Mouse (Mus musculus) MEL (cell line): ENCODE measurements around the gene Tmem203. TPM values are rescaled to one million over a fixed set of nuclear protein-coding genes. Genes with fewer than 3 reads are reported as not detected.
A peak's percentile ranks its signal among the peaks of the same experiment; 100 is the strongest.

Source experiments
- DNase-seq: peaks from one replicate; pipeline ENCODE4 v3.0.0; 2011; ENCODE audit warnings: low read depth, low spot score
- H3K27ac ChIP-seq: 2 replicates; pipeline ENCODE4 v1.5.1; 2012; ENCODE audit warnings: low read depth, mild to moderate bottlenecking, control low read depth, low read length, moderate library complexity; ENCODE audit not compliant: control insufficient read depth
- H3K27me3 ChIP-seq, 2 experiments: fragments of 150-350 bp in 1 of 2; sonication (generic) in 1 of 2; 2 replicates each; pipeline ENCODE4 v1.6.1; 2012; ENCODE audit warnings: low read length in 2 of 2, mild to moderate bottlenecking in 2 of 2, improper control_type of control experiment in 1 of 2, moderate library complexity in 1 of 2; ENCODE audit not compliant: insufficient read depth in 2 of 2, control insufficient read depth in 1 of 2
- H3K36me3 ChIP-seq, 2 experiments: 2 replicates each; pipeline ENCODE4 v1.6.1; 2012 to 2014; ENCODE audit warnings: low read length in 2 of 2, improper control_type of control experiment in 1 of 2, inconsistent platforms in 1 of 2, mild to moderate bottlenecking in 1 of 2; ENCODE audit not compliant: insufficient read depth in 2 of 2, control insufficient read depth in 1 of 2
- H3K4me1 ChIP-seq, 2 experiments: fragments of 150-350 bp in 1 of 2; sonication (generic) in 1 of 2; 2 replicates each; pipeline ENCODE4 v1.6.1; 2012; ENCODE audit warnings: low read length in 2 of 2, improper control_type of control experiment in 1 of 2, mild to moderate bottlenecking in 1 of 2; ENCODE audit not compliant: insufficient read depth in 2 of 2, control insufficient read depth in 1 of 2
- H3K4me3 ChIP-seq, 2 experiments: fragments of 150-350 bp in 1 of 2; sonication (generic) in 1 of 2; 2 replicates each; pipeline ENCODE4 v1.5.1; 2012; ENCODE audit warnings: low read depth in 2 of 2, low read length in 2 of 2, mild to moderate bottlenecking in 2 of 2, moderate library complexity in 2 of 2, control low read depth in 1 of 2, improper control_type of control experiment in 1 of 2; ENCODE audit not compliant: control insufficient read depth in 1 of 2, insufficient read depth in 1 of 2
- H3K79me2 ChIP-seq: 2 replicates; pipeline ENCODE4 v1.6.1; 2012; ENCODE audit warnings: mild to moderate bottlenecking, low read length, moderate library complexity; ENCODE audit not compliant: control insufficient read depth, poor library complexity, insufficient read depth
- H3K9ac ChIP-seq: 2 replicates; pipeline ENCODE4 v1.6.1; 2012; ENCODE audit warnings: low read depth, mild to moderate bottlenecking, control low read depth, low read length, moderate library complexity; ENCODE audit not compliant: control insufficient read depth, poor library complexity, severe bottlenecking
- H3K9me3 ChIP-seq: fragments of 150-350 bp; sonication (generic); replicated peaks from 2 replicates; pipeline ENCODE4 v1.6.1; 2012; ENCODE audit warnings: mild to moderate bottlenecking, low read length, improper control_type of control experiment, moderate library complexity; ENCODE audit not compliant: insufficient read depth
- CHD2 ChIP-seq: IDR thresholded peaks from 2 replicates; pipeline ENCODE4 v1.6.1; 2011; ENCODE audit warnings: low read length, improper control_type of control experiment
- E2F4 ChIP-seq: IDR thresholded peaks from 2 replicates; pipeline ENCODE4 v1.6.1; 2011; ENCODE audit warnings: low read depth, low read length, improper control_type of control experiment, borderline replicate concordance
- ELF1 ChIP-seq: IDR thresholded peaks from 2 replicates; pipeline ENCODE4 v1.6.1; 2014; ENCODE audit warnings: low read depth, mild to moderate bottlenecking, inconsistent platforms, low read length, improper control_type of control experiment, moderate library complexity
- EP300 ChIP-seq, 2 experiments: IDR thresholded peaks; 2 replicates each; pipeline ENCODE4 v1.6.1; 2011; ENCODE audit warnings: improper control_type of control experiment in 2 of 2, low read length in 2 of 2, low read depth in 1 of 2, mild to moderate bottlenecking in 1 of 2
- GABPA ChIP-seq: IDR thresholded peaks from 2 replicates; pipeline ENCODE4 v1.6.1; 2012; ENCODE audit warnings: low read depth, mild to moderate bottlenecking, inconsistent platforms, low read length, improper control_type of control experiment, moderate library complexity
- KAT2A ChIP-seq: conservative IDR thresholded peaks from 2 replicates; pipeline ENCODE4 v1.6.1; 2012; ENCODE audit warnings: low read depth, low read length, improper control_type of control experiment, inconsistent platforms
- MAFK ChIP-seq: IDR thresholded peaks from 2 replicates; pipeline ENCODE4 v1.6.1; 2011; ENCODE audit warnings: low read depth, mild to moderate bottlenecking, low read length, improper control_type of control experiment, borderline replicate concordance
- MAX ChIP-seq: IDR thresholded peaks from 2 replicates; pipeline ENCODE4 v1.6.1; 2011; ENCODE audit warnings: low read length, improper control_type of control experiment
- MXI1 ChIP-seq: IDR thresholded peaks from 2 replicates; pipeline ENCODE4 v1.6.1; 2011; ENCODE audit warnings: mild to moderate bottlenecking, low read depth, low read length, improper control_type of control experiment
- MYB ChIP-seq: IDR thresholded peaks from 2 replicates; pipeline ENCODE4 v1.6.1; 2011; ENCODE audit warnings: mild to moderate bottlenecking, low read depth, low read length, improper control_type of control experiment
- MYC ChIP-seq: IDR thresholded peaks from 2 replicates; pipeline ENCODE4 v1.6.1; 2011; ENCODE audit warnings: low read depth, mild to moderate bottlenecking, low read length, improper control_type of control experiment, moderate library complexity
- NELFE ChIP-seq: IDR thresholded peaks from 2 replicates; pipeline ENCODE4 v1.6.1; 2011; ENCODE audit warnings: low read depth, low read length, improper control_type of control experiment
- NRF1 ChIP-seq: IDR thresholded peaks from 2 replicates; pipeline ENCODE4 v1.6.1; 2014; ENCODE audit warnings: low read depth, mild to moderate bottlenecking, inconsistent platforms, low read length, improper control_type of control experiment, moderate library complexity; ENCODE audit not compliant: poor library complexity, insufficient read depth, severe bottlenecking
- POLR2A ChIP-seq, 2 experiments: IDR thresholded peaks; 2 replicates each; pipeline ENCODE4 v1.6.1; 2011 to 2012; ENCODE audit warnings: low read length in 2 of 2, mild to moderate bottlenecking in 2 of 2, control low read depth in 1 of 2, improper control_type of control experiment in 1 of 2, low read depth in 1 of 2, moderate library complexity in 1 of 2; ENCODE audit not compliant: control insufficient read depth in 1 of 2, insufficient read depth in 1 of 2, poor library complexity in 1 of 2
- POLR2AphosphoS2 ChIP-seq: IDR thresholded peaks from 2 replicates; pipeline ENCODE4 v1.6.1; 2011; ENCODE audit warnings: low read length, improper control_type of control experiment
- POLR2AphosphoS5 ChIP-seq: IDR thresholded peaks from 2 replicates; pipeline ENCODE4 v1.6.1; 2012; ENCODE audit warnings: low read depth, borderline replicate concordance, mild to moderate bottlenecking, inconsistent platforms, low read length, moderate library complexity, mixed read lengths
- RAD21 ChIP-seq: IDR thresholded peaks from 2 replicates; pipeline ENCODE4 v1.6.1; 2011; ENCODE audit warnings: mild to moderate bottlenecking, low read depth, low read length, improper control_type of control experiment
- RCOR1 ChIP-seq: IDR thresholded peaks from 2 replicates; pipeline ENCODE4 v1.6.1; 2012; ENCODE audit warnings: low read depth, mild to moderate bottlenecking, inconsistent platforms, low read length, improper control_type of control experiment
- SIN3A ChIP-seq: IDR thresholded peaks from 2 replicates; pipeline ENCODE4 v1.6.1; 2012; ENCODE audit warnings: low read length, improper control_type of control experiment, inconsistent platforms
- TBP ChIP-seq: IDR thresholded peaks from 2 replicates; pipeline ENCODE4 v1.8.0; 2011; ENCODE audit warnings: low read depth, low read length, improper control_type of control experiment
- TCF12 ChIP-seq: IDR thresholded peaks from 2 replicates; pipeline ENCODE4 v1.6.1; 2014; ENCODE audit warnings: low read depth, mild to moderate bottlenecking, inconsistent platforms, low read length, improper control_type of control experiment, moderate library complexity
- UBTF ChIP-seq: IDR thresholded peaks from 2 replicates; pipeline ENCODE4 v1.6.1; 2012; ENCODE audit warnings: low read depth, mild to moderate bottlenecking, inconsistent platforms, low read length, improper control_type of control experiment, moderate library complexity, borderline replicate concordance; ENCODE audit not compliant: insufficient read depth
- USF2 ChIP-seq, 2 experiments: IDR thresholded peaks; 2 replicates each; pipeline ENCODE4 v1.6.1; 2011 to 2012; ENCODE audit warnings: improper control_type of control experiment in 2 of 2, low read length in 2 of 2, borderline replicate concordance in 1 of 2, inconsistent platforms in 1 of 2, low read depth in 1 of 2, mild to moderate bottlenecking in 1 of 2; ENCODE audit not compliant: insufficient read depth in 1 of 2
- ZKSCAN1 ChIP-seq: IDR thresholded peaks from 2 replicates; pipeline ENCODE4 v1.6.1; 2012; ENCODE audit warnings: low read depth, mild to moderate bottlenecking, inconsistent platforms, low read length, improper control_type of control experiment, moderate library complexity
- ZNF384 ChIP-seq: IDR thresholded peaks from 2 replicates; pipeline ENCODE4 v1.6.1; 2012; ENCODE audit warnings: low read depth, mild to moderate bottlenecking, inconsistent platforms, low read length, improper control_type of control experiment
- polyA plus RNA-seq, 2 experiments: library from polyadenylated mRNA; stranded (reverse) in 1 of 2; unstranded in 1 of 2; fragments of >175 nt in 1 of 2; fragments of >200 nt in 1 of 2; gene quantifications; 2 replicates each; pipeline versions ENCODE4 v1.2.1 to v1.2.4; 2012; ENCODE audit warnings: low replicate concordance in 2 of 2, low read depth in 1 of 2; ENCODE audit not compliant: insufficient read length in 2 of 2, insufficient read depth in 1 of 2, missing spikeins in 1 of 2
- total RNA-seq: library from RNA; depleted of rRNA; stranded (reverse); fragments of 300-350 nt; gene quantifications from 2 replicates; pipeline ENCODE4 v1.2.3, GENCODE M21; 2012

Gene Tmem203
- total and polyA plus RNA-seq, 3 experiments = 8.4 to 17.0 TPM; not detected in 1

DNA sequence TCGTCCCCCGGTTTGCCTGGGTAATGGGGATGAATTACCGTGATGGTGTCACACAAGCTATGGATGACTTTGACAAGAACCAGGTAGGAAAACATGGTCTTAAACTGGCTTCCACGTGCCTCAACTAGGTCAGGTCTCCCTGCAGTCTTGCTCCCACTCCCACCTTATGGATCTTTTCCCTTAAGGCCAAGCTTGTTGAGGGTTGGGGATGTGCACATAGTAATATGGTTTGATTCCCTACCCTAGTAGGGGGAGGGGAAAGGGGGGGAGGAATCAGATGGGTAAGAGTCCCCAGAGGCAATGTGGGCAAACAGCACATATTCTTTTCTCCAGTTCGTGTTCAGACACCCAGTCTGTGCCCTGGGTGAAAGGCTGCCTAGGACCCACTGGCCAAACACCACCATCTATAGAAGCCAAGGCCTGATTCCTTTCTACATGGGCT is 33.9 kb upstream of the Tmem203 start:
- no peak for TF ChIP-seq NRF1
- no peak for TF ChIP-seq RAD21
- TF ChIP-seq CHD2 = peak; percentile 21; the same call in 1 of the 2 replicates
- 0 out of 2 replicates have a peak, but pooled peaks have one; percentile 27 for TF ChIP-seq MYC
- TF ChIP-seq POLR2A (IDR thresholded peaks at IDR 0.05; ENCODE audit: control insufficient read depth in 1 of 2, insufficient read depth in 1 of 2, low read depth in 1 of 2, low read length in 2 of 2, poor library complexity in 1 of 2) = peak; percentile 61 to 77; a peak in 3 of 4 replicates
- no peak for TF ChIP-seq MAX
- no peak for TF ChIP-seq ELF1
- TF ChIP-seq TBP = no peak; the same call in 1 of the 2 replicates
- TF ChIP-seq MAFK = no peak
- no peak for TF ChIP-seq E2F4
- no peak for TF ChIP-seq GABPA
- TF ChIP-seq NELFE = no peak
- no peak for TF ChIP-seq MYB
- TF ChIP-seq SIN3A = 0 out of 2 replicates have a peak, but pooled peaks have one; percentile 11
- TF ChIP-seq RCOR1 = no peak
- no peak; a peak in 1 of 4 replicates for TF ChIP-seq EP300 (IDR thresholded peaks at IDR 0.05; ENCODE audit: low read depth in 1 of 2, low read length in 2 of 2)
- no peak for TF ChIP-seq TCF12
- TF ChIP-seq KAT2A = no peak
- no peak for TF ChIP-seq UBTF
- no peak for TF ChIP-seq ZKSCAN1
- no peak for TF ChIP-seq ZNF384
- TF ChIP-seq POLR2AphosphoS2 = peak; percentile 95
- TF ChIP-seq MXI1 = no peak
- TF ChIP-seq POLR2AphosphoS5 = peak; percentile 89
- no peak for TF ChIP-seq USF2 (IDR thresholded peaks at IDR 0.05; ENCODE audit: borderline replicate concordance in 1 of 2, insufficient read depth in 1 of 2, low read depth in 1 of 2, low read length in 2 of 2)
- TF ChIP-seq, all 39 proteins: peak for 6
- Histone ChIP-seq H3K36me3 (peaks cover 6 to 9% of the 10 kb centered on the region in 2 experiments), H3K9me3 (no peaks in the 10 kb centered on the region), H3K9ac (no peak overlapping the region), H3K79me2 (peaks cover 17% of the 10 kb centered on the region), H3K27ac (no peak overlapping the region), H3K4me3 (no peak overlapping the region), H3K27me3 (no peaks in the 10 kb centered on the region), H3K4me1 (peaks cover 4 to 8% of the 10 kb centered on the region in 2 experiments; a peak in 3 of 4 replicates)
- DNase-seq = peak; percentile 66
